Mouse (Mus musculus): ENCODE data around the gene Cwc25. TPM values are rescaled to one million over a fixed set of nuclear protein-coding genes. Genes with fewer than 3 reads are reported as not detected.
"Not testable (repeated sequence)": the region's sequence is repeated elsewhere in the genome, so short reads cannot be mapped to it uniquely, and the experiment has no call there.

Gene Cwc25
- polyA plus RNA-seq, 1 experiment from 2014 or later = 11.9 TPM

DNA sequence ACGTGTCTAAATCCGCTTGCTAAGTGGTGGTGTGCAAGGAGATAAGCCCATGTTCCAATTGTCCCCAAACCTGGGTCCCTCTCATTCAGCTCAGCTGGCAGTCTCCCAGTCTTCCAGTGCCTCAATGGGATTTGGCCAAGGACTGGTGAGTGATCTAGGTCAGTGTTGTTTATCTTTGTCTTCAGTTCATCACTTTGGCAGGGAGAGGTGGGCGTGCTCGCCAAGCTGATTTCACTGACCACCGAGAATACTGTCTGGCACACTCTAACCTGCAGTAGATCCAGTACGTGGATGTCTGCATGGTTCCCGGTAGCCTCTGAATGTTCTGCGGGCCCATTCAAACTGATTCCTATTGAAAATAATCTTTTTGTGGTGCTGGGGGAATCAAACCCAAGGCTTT lies 52.5 kb downstream of the Cwc25 start:
- H3K4me1 ChIP-seq (ENCODE audit: control insufficient read depth, insufficient read depth, low read length) = no peaks in the 10 kb centered on the region
- no peak overlapping the region for H3K9ac ChIP-seq (ENCODE audit: low read depth, low read length)
- no peak overlapping the region for H3K4me2 ChIP-seq (ENCODE audit: low read depth, low read length)
- H3K27ac ChIP-seq (ENCODE audit: low read length) = no peak overlapping the region
- 87% methylated on average over 8 of the region's 8 CpGs for WGBS
- H3K36me3 ChIP-seq (ENCODE audit: control insufficient read depth, insufficient read depth, low read length) = peaks cover 23% of the 10 kb centered on the region
- no peaks in the 10 kb centered on the region for H3K9me3 ChIP-seq (ENCODE audit: control insufficient read depth, low read length)
- no peak for ATAC-seq
- H3K27me3 ChIP-seq (replicated peaks; ENCODE audit: control insufficient read depth, insufficient read depth, low read length) = no peaks in the 10 kb centered on the region
- no peak overlapping the region for H3K4me3 ChIP-seq (ENCODE audit: low read length)

DNA sequence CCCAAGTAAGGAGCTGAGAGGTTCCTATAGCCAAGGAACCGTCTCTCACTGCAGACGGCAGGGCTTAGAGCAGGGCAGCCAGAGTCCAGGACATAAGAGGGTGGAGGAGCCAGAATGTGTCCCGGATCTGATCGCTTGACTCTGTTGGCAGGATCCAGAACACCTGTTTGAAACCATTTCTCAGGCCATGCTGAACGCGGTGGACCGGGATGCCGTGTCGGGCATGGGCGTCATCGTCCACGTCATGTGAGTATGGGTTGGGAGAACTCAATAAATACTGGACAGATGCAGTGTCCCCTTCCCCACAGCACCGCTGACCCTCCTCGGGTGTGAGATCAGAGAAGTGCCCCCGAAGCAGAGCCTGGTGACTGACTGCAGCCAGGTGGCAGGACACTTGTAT lies 54.1 kb downstream of the Cwc25 start:
- Histone ChIP-seq H3K9ac (ENCODE audit: low read depth, low read length) (no peak overlapping the region), H3K4me1 (ENCODE audit: control insufficient read depth, insufficient read depth, low read length) (no peaks in the 10 kb centered on the region), H3K4me3 (ENCODE audit: low read length) (no peak overlapping the region), H3K27me3 (replicated peaks; ENCODE audit: control insufficient read depth, insufficient read depth, low read length) (no peaks in the 10 kb centered on the region), H3K4me2 (ENCODE audit: low read depth, low read length) (no peak overlapping the region), H3K27ac (ENCODE audit: low read length) (no peak overlapping the region), H3K36me3 (ENCODE audit: control insufficient read depth, insufficient read depth, low read length) (peaks cover 20% of the 10 kb centered on the region), H3K9me3 (ENCODE audit: control insufficient read depth, low read length) (no peaks in the 10 kb centered on the region)
- 89% methylated on average over 15 of the region's 15 CpGs for WGBS
- no peak for ATAC-seq

DNA sequence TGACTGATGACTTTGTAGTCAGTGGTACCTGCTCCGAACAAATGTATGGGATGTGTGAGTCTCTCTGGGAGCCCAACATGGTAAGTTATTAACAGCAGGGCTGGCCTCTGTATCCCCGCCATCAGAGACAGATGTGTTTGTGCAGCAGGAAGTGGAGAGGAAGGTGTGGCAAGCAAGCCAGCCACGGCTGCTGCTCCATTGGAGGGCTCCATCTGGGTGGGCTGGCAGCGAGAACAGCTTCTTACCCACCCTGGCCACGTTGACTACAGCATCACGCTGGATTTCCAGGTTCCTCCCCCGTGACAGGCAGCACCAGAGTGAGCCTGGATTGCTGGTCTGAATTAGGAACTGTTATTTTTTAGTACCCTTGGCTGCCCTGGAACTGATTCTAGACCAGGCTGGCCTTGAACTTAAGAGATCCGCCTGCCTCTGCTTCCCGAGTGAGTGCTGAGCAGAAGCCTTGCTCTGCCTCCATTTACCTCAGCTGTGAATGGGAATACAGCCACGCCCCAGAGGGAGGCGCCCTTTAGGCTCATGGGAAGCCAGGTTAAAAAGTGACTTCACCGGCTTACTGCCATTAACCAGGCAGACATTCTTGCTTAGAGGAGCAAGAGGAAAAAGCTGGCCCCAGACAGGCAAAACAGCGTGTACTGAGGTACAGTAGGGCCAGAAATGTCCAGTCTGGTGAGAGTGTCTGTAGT lies 55.0 kb downstream of the Cwc25 start:
- 77% methylated on average over 13 of the region's 13 CpGs for WGBS
- no peak overlapping the region for H3K9ac ChIP-seq (ENCODE audit: low read depth, low read length)

DNA sequence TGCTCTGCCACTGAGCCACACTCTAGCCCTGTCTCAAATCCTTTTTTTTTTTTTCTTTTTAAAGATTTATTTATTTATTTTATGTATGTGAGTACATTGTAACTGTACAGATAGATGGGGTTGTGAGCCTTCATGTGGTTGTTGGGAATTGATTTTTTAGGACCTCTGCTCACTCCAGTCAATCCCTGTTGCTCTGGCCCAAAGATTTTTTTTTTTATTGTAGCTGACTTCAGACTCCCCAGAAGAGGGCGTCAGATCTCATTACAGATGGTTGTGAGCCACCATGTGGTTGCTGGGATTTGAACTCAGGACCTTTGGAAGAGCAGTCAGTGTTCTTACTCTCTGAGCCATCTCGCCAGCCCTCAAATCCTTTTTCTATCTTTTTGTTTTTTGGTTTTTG lies 56.3 kb downstream of the Cwc25 start:
- ATAC-seq; H3K9ac ChIP-seq (ENCODE audit: low read depth, low read length); H3K27me3 ChIP-seq (replicated peaks; ENCODE audit: control insufficient read depth, insufficient read depth, low read length); H3K4me1 ChIP-seq (ENCODE audit: control insufficient read depth, insufficient read depth, low read length); H3K9me3 ChIP-seq (ENCODE audit: control insufficient read depth, low read length); H3K4me3 ChIP-seq (ENCODE audit: low read length); H3K27ac ChIP-seq (ENCODE audit: low read length); H3K4me2 ChIP-seq (ENCODE audit: low read depth, low read length): not testable (repeated sequence)
- 86% methylated on average over 2 of the region's 2 CpGs for WGBS
- H3K36me3 ChIP-seq (ENCODE audit: control insufficient read depth, insufficient read depth, low read length) = peaks cover 25% of the 10 kb centered on the region

More for the DNA sequence above, 55.0 kb downstream of the Cwc25 start:
- Histone ChIP-seq H3K4me2 (ENCODE audit: low read depth, low read length) (no peak overlapping the region), H3K36me3 (ENCODE audit: control insufficient read depth, insufficient read depth, low read length) (peaks cover 25% of the 10 kb centered on the region), H3K27ac (ENCODE audit: low read length) (no peak overlapping the region), H3K9me3 (ENCODE audit: control insufficient read depth, low read length) (no peaks in the 10 kb centered on the region), H3K4me1 (ENCODE audit: control insufficient read depth, insufficient read depth, low read length) (no peaks in the 10 kb centered on the region), H3K4me3 (ENCODE audit: low read length) (no peak overlapping the region), H3K27me3 (replicated peaks; ENCODE audit: control insufficient read depth, insufficient read depth, low read length) (no peaks in the 10 kb centered on the region)
- ATAC-seq = no peak; the same call in 1 of the 2 replicates

DNA sequence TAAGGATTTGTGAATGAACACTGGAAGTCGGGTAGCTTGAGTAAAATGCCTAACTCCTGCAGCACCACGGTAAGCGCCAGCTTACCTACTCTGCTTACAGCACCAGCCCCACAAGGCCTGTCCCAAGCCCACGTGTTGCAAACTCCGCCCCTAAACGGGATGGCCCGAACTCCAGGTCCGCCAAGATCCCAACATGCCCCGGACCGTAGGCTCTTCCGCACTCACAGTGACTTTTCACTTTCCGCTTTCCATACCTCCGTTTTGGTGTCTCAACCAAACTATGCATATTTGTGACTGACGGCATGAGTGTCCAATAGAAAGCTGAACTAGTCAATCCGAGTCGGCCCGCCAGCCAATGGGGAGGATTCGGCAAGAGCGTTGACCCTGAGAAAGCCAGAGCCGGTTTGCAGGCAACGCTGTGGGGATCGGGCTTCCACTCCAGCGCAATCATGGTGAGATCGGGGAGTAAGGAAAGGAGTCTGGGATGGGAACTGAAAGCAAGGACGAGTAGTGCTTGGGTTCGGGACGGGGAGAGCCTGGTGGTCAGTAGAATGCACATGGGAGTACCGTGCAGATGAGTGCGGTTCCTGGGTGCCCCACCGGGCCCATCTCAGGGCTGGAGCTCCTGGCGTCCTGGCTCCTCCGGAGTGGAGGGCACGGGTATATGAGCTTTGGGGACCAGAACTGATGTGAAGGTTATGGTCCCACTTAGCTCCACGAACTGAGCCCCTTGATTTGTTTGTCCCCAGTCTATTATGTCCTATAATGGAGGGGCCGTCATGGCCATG lies 63.1 kb downstream of the Cwc25 start, which contains the start of gene Psmb3:
Gene Psmb3 (plus strand): TSS at position 361 of the 788 bp plus-strand sequence.
- Histone ChIP-seq H3K36me3 (ENCODE audit: control insufficient read depth, insufficient read depth, low read length) (peaks cover 9% of the 10 kb centered on the region; the same call in 1 of the 2 replicates), H3K4me3 (ENCODE audit: low read length) (peak within 1 kb of the TSS; percentile 73), H3K4me2 (ENCODE audit: low read depth, low read length) (peak within 1 kb of the TSS; percentile 84), H3K9ac (ENCODE audit: low read depth, low read length) (peak within 1 kb of the TSS; percentile 76), H3K27me3 (replicated peaks; ENCODE audit: control insufficient read depth, insufficient read depth, low read length) (no peaks in the 10 kb centered on the region), H3K27ac (ENCODE audit: low read length) (peak within 1 kb of the TSS; percentile 85), H3K4me1 (ENCODE audit: control insufficient read depth, insufficient read depth, low read length) (peaks cover 23% of the 10 kb centered on the region), H3K9me3 (ENCODE audit: control insufficient read depth, low read length) (no peaks in the 10 kb centered on the region)
- WGBS = under 1% methylated on average over 35 of the region's 35 CpGs
- peak; percentile 89 for ATAC-seq

DNA sequence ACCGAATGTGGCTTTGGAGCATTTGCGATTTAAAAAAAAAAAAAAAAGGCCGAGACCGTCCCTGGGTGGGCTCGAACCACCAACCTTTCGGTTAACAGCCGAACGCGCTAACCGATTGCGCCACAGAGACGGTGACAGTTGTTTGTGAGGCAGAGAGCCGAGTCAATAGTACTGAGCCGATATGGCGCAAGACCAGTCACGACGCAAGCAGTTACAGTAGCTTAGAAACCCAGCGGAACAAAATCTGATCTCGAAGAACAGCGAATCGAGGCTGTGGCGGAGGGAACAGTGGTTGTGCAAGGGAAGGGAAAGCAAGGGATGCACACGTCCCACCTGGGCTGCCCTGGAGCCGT lies 64.0 kb downstream of the Cwc25 start:
- Histone ChIP-seq H3K27ac (ENCODE audit: low read length) (peak overlapping the region; percentile 85), H3K4me1 (ENCODE audit: control insufficient read depth, insufficient read depth, low read length) (peaks cover 30% of the 10 kb centered on the region), H3K9me3 (ENCODE audit: control insufficient read depth, low read length) (no peaks in the 10 kb centered on the region), H3K36me3 (ENCODE audit: control insufficient read depth, insufficient read depth, low read length) (peaks cover 9% of the 10 kb centered on the region; the same call in 1 of the 2 replicates), H3K4me3 (ENCODE audit: low read length) (peak overlapping the region; percentile 73), H3K4me2 (ENCODE audit: low read depth, low read length) (peak overlapping the region; percentile 84), H3K27me3 (replicated peaks; ENCODE audit: control insufficient read depth, insufficient read depth, low read length) (no peaks in the 10 kb centered on the region), H3K9ac (ENCODE audit: low read depth, low read length) (peak overlapping the region; percentile 76)
- ATAC-seq = peak; percentile 3; the same call in 1 of the 2 replicates
- under 1% methylated on average over 24 of the region's 24 CpGs for WGBS

DNA sequence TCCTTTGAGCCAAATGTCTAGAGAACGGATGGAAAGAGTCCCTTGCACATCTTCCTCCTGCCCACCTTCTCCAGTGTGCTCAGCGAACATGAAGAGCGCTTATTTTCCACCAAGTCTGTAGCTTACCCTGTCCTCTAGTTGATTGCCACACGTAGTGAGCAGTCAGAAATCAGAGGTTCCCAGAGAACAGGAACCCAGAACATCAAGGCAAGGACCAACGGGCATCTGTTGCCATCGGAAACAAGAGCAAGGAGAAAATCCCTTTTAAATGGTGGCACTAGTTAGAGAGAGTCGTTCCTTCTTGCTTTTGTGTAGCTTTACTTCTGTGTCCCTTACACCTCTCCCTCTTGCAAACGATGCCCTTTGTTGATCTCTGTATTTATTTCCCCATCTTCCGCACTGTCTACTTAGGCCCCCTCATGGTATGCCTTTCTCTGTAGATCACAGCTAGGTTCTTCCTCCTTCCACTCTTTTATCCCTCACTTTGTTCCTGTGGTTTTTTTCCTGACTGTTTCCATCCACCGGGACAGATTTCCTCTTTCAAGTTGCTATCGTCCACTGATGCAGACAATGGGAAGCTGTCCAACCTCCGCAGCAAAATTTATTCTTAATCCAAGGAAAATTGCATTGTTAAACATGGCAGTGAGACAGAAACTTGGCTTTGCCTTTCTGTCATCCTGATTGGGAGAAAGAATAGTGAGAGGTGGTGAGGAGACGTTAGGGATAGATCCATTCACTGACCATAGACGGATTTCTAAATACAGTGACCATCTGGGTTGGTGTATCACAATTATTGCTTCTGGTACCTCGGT lies 64.6 kb downstream of the Cwc25 start:
- Histone ChIP-seq H3K27ac (ENCODE audit: low read length) (no peak overlapping the region; the same call in 1 of the 2 replicates), H3K36me3 (ENCODE audit: control insufficient read depth, insufficient read depth, low read length) (peaks cover 3% of the 10 kb centered on the region; the same call in 1 of the 2 replicates)
- WGBS = 53% methylated on average over 15 of the region's 15 CpGs

DNA sequence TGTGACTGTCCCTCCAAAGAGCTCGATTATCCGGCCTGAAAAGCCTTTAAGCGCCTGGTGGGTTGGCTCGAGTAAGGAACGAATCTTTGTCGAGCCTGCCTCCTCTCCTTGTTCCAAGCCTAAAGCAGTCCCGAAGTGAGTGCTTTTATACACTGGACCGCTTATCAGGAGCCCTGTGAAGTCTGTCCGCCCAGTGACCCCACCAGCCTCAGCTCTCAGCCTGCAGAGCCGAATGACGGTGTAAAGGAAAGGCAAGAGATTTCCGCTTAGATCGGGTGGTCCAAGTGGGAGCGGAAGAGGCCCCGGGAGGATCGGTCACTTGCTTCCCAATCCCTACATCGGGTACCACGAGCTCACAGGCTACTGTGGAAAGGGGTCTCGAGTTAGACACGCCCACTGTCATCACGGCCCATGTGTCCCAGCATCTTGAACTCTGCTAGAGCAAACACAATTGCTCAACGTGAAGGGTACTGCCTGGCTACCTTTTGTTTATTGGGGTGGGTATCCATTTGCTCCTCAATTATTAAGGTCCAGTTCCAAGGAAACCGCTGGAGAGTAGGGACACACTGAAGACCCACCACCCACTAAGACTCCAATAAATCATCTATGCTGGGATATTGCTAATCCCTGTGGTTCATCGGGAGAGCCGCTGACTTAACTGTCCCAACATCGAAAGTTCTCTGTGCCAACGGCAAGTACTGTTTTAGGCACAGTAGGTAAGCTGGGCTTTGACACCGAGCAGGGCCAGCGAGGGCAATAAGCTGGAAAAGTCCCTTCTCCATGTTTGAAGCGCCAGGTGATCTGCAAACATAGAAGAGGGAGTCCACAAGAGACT lies 65.4 kb downstream of the Cwc25 start:
- no peaks in the 10 kb centered on the region for H3K36me3 ChIP-seq (ENCODE audit: control insufficient read depth, insufficient read depth, low read length)
- peaks cover 45% of the 10 kb centered on the region for H3K4me1 ChIP-seq (ENCODE audit: control insufficient read depth, insufficient read depth, low read length)
- H3K27ac ChIP-seq (ENCODE audit: low read length) = peak overlapping the region; percentile 100
- peak overlapping the region; percentile 93 for H3K4me2 ChIP-seq (ENCODE audit: low read depth, low read length)
- H3K9me3 ChIP-seq (ENCODE audit: control insufficient read depth, low read length) = no peaks in the 10 kb centered on the region
- peak overlapping the region; percentile 84 for H3K4me3 ChIP-seq (ENCODE audit: low read length)
- no peak for ATAC-seq
- H3K9ac ChIP-seq (ENCODE audit: low read depth, low read length) = peak overlapping the region; percentile 89
- 15% methylated on average over 30 of the region's 30 CpGs for WGBS
- H3K27me3 ChIP-seq (replicated peaks; ENCODE audit: control insufficient read depth, insufficient read depth, low read length) = no peaks in the 10 kb centered on the region

More for the DNA sequence above, 64.6 kb downstream of the Cwc25 start:
- peaks cover 36% of the 10 kb centered on the region for H3K4me1 ChIP-seq (ENCODE audit: control insufficient read depth, insufficient read depth, low read length)
- H3K27me3 ChIP-seq (replicated peaks; ENCODE audit: control insufficient read depth, insufficient read depth, low read length) = no peaks in the 10 kb centered on the region
- peak overlapping the region; percentile 76; the same call in 1 of the 2 replicates for H3K9ac ChIP-seq (ENCODE audit: low read depth, low read length)
- peak overlapping the region; percentile 73 for H3K4me3 ChIP-seq (ENCODE audit: low read length)
- H3K9me3 ChIP-seq (ENCODE audit: control insufficient read depth, low read length) = no peaks in the 10 kb centered on the region
- no peak for ATAC-seq
- peak overlapping the region; percentile 93 for H3K4me2 ChIP-seq (ENCODE audit: low read depth, low read length)

All from intestine, embryonic 16.5 days (tissue).